Mouse (Mus musculus): Measurements from ENCODE around the gene Rnf187. TPM values are rescaled to one million over a fixed set of nuclear protein-coding genes. Genes with fewer than 3 reads are reported as not detected.
A peak's percentile ranks its signal among the peaks of the same experiment; 100 is the strongest.

Rnf187 gene
- polyA plus RNA-seq (2016; fragmentation: Nextera tagmentation; extraction: Ambion mirVana) = 297 and 381 TPM in 2 replicates

DNA sequence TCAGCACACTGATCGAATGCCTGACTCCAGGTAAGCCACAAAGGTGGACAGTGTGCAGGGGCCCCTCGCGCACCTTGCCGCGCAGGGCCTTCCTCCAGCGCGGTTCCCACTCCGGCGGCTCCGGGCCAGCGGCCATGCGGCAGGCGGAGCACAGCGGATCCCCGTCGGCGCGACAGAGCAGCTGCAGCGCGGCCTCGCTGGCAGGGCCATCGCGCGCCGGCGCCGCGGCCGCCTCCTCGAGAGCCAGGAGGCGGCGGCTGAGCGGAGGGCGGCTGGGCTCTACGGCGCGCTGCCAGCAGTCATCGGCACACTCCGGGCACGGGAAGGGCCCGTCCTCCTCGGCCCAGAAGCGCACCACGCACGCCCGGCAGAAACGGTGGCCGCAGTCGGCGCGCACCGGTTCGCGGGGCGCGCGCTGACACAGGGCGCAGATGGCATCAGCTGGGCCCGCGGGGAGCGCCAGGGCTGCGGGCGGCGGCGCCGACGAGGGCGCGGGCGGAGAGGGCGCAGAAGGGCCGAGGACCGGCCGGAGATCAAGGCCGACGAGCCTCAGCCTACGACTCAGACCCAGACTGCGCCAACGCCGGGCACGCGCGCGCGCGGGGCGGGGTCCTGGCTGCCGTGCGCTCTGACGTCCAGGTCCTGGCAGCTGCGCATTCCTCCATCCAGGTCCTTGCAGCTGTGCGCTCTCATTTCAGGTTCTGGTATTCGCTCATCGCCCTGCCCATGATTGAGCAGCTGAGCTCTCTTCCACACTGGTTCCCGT is at the start of gene Rnf187:
Gene Rnf187 (minus strand): TSS at position 595 of the 766 bp plus-strand sequence.
- under 1% methylated on average over 95 of the region's 95 CpGs for WGBS
- Histone ChIP-seq H3K36me3 (peaks cover 36% of the 10 kb centered on the region), H3K4me3 (peak within 1 kb of the TSS; percentile 98), H3K9me3 (no peaks in the 10 kb centered on the region), H3K27me3 (ENCODE audit: insufficient read depth, poor library complexity, severe bottlenecking) (no peaks in the 10 kb centered on the region; the same call in 1 of the 2 replicates), H3K4me1 (replicated peaks) (peaks cover 38% of the 10 kb centered on the region), H3K27ac (peak within 1 kb of the TSS; percentile 96)
- DNase-seq (ENCODE audit: low spot score) = peak; percentile 93

DNA sequence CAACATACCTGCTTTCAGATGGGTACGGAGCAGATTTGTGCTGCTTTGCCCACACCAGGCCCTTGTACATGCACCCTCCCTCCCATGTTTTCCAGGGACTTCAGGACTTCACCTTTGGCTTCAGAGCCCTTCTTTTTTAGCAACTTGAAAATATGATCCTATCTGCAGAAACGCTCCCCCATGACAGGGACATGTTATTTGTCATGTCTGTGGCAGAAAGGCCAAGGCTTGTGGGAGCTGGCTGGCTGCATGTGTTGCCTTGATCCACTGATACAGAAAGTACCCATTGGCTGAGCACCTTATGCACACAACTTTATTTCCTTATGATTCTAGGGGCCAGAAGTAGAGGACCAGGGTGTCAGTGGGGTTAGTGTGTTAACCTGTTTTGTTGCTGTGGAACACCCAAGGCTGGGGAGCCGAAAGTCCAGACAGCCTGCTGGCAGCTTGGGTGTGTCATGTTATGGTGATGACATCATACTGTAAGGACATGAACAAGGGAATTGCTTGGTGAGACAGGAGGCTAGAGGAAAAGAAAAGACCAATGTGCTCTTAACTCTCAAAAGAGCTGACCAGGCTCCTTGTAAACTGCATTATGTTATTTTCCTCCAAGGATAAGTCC is 46.7 kb upstream of the Rnf187 start:
- H3K27ac ChIP-seq = no peak overlapping the region
- peaks cover 15% of the 10 kb centered on the region for H3K4me1 ChIP-seq (replicated peaks)
- no peaks in the 10 kb centered on the region for H3K27me3 ChIP-seq (ENCODE audit: insufficient read depth, poor library complexity, severe bottlenecking)
- DNase-seq (ENCODE audit: low spot score) = no peak
- H3K4me3 ChIP-seq = no peak overlapping the region
- WGBS = 93% methylated on average over 3 of the region's 3 CpGs
- no peaks in the 10 kb centered on the region for H3K9me3 ChIP-seq
- H3K36me3 ChIP-seq = peaks cover 94% of the 10 kb centered on the region

DNA sequence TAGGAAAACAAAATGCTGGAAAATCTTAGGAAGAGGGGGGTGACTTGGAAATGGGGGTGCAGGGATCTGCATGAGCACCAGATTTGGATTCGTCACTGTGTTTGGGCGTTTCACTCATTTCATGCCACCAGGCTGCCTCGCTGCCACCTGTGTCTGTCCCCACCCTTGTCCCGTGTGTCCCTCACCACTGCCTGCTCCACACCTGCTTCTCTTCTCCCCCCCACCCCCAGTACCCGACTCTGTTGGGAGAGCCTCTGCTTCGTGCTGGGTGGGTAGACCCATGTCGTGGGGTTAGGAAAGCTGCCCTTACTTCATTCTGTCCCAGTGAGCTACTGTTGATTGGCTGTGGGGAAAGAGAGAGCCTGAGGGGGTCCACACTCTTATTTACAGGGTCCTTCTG is 45.9 kb upstream of the Rnf187 start:
- peaks cover 23% of the 10 kb centered on the region for H3K4me1 ChIP-seq (replicated peaks)
- WGBS = 91% methylated on average over 7 of the region's 7 CpGs
- H3K27me3 ChIP-seq (ENCODE audit: insufficient read depth, poor library complexity, severe bottlenecking) = no peaks in the 10 kb centered on the region
- no peak overlapping the region for H3K4me3 ChIP-seq
- H3K36me3 ChIP-seq = peaks cover 87% of the 10 kb centered on the region
- DNase-seq (ENCODE audit: low spot score) = no peak
- no peak overlapping the region for H3K27ac ChIP-seq
- H3K9me3 ChIP-seq = no peaks in the 10 kb centered on the region

DNA sequence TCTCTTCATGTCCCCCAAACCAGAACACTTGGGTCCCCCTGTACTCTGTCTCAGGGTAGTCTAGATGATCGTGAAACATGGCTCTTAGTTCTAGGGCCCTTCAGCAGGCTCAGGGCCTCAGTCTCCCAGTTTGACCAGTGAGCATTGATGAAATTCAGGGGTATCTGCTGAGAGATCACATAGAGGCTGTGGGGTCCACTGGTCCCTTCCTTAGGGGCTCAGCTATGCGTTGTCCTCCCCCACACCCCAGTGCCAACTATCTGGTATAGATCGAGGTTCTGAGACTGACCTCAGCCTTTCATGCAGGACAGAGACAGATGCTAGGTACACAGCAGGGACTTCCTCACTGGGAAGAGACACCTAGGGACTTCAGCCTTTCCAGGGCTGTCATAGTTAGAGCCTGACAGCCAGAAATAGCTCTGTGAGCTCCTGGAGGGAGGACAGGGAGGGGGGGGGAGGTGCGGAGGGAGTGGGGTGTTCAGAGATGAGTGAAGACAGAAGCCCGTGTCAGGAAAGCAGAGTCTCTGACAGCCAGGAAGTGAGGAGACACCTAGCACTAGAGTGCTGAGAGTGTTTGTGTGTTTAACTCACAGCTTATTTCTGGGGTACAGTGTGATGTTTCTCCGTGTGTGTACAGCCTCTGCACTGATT is 45.1 kb upstream of the Rnf187 start:
- Histone ChIP-seq H3K9me3 (no peaks in the 10 kb centered on the region), H3K36me3 (peaks cover 78% of the 10 kb centered on the region), H3K27ac (no peak overlapping the region), H3K27me3 (ENCODE audit: insufficient read depth, poor library complexity, severe bottlenecking) (no peaks in the 10 kb centered on the region), H3K4me1 (replicated peaks) (peaks cover 31% of the 10 kb centered on the region), H3K4me3 (no peak overlapping the region)
- WGBS = 89% methylated on average over 6 of the region's 6 CpGs
- no peak for DNase-seq (ENCODE audit: low spot score)

DNA sequence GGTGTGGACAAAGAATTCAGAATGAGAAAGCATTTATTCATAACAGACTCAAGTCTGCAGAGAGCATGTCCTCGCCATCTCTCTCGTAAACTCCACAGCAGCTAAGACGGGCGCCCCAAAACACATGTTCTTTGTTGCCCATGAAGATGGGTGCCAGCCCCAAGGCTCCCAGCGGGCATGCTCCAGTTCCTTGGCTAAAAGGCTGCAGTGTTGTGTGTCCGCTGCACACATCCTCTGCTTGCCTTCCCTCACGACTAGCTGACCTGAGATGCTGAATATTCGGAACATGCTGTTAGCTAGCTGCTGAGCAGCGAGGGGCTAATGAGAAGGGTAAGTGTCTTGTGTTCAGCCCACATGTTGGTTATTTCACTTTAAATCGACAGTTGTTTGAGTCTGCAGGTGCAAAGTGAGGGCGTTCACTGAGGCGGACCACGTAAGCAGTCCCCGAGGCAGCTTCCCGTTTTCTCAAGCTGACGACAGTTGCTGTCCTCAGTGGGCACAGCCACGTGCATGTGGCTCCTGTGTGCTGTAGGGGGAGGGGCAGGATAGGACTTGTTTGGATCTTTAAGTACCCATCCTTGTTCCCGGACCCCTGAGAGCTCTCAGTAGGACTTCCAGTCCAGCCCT is 43.9 kb upstream of the Rnf187 start:
- Histone ChIP-seq H3K27me3 (ENCODE audit: insufficient read depth, poor library complexity, severe bottlenecking) (no peaks in the 10 kb centered on the region), H3K27ac (no peak overlapping the region), H3K9me3 (no peaks in the 10 kb centered on the region), H3K4me1 (replicated peaks) (peaks cover 37% of the 10 kb centered on the region), H3K4me3 (no peak overlapping the region), H3K36me3 (peaks cover 66% of the 10 kb centered on the region)
- WGBS = 87% methylated on average over 18 of the region's 18 CpGs
- no peak for DNase-seq (ENCODE audit: low spot score)

DNA sequence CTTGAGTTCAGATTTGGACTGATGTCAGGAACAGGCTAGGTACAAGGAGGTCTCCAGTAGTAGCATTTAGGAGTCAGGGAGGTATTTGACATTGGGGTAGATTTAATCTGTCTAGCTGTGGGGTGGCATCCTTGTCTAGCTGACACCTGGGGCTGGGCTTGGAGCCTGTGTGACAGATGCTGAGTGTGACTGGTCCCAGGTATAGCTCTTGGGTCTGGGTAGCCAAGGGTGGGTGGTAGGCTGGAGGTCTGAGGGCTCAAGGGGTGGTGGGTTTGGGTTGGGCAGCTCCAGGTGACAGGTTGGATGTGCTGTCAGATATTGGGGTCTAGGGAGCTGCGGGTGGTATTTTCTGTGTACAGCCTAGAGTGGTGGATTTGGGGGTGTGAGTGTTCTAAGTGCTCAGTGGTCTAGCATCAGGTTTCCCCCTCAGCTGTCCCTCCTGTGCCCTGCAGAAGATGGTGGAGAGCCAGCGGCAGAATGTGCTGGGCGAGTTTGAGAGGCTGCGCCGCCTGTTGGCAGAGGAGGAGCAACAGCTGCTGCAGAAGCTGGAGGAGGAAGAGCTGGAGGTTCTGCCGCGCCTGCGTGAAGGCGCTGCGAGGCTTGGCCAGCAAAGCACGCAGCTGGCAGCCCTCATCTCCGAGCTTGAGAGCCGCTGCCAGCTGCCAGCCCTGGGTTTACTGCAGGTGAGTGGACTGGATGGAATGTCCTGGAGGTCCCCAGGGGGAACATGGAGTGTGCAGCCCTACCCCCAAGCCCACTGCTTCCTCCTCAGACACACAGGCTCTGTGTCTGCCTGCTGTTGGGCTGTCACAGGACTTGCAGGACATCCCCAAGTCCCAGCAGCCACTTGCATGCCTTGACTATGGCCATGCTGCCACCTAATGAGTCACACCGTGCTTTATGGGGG is 43.1 kb upstream of the Rnf187 start:
- Histone ChIP-seq H3K4me1 (replicated peaks) (peaks cover 42% of the 10 kb centered on the region), H3K4me3 (no peak overlapping the region), H3K27ac (no peak overlapping the region), H3K27me3 (ENCODE audit: insufficient read depth, poor library complexity, severe bottlenecking) (no peaks in the 10 kb centered on the region), H3K36me3 (peaks cover 58% of the 10 kb centered on the region), H3K9me3 (no peaks in the 10 kb centered on the region)
- DNase-seq (ENCODE audit: low spot score) = no peak
- WGBS = 62% methylated on average over 14 of the region's 14 CpGs

DNA sequence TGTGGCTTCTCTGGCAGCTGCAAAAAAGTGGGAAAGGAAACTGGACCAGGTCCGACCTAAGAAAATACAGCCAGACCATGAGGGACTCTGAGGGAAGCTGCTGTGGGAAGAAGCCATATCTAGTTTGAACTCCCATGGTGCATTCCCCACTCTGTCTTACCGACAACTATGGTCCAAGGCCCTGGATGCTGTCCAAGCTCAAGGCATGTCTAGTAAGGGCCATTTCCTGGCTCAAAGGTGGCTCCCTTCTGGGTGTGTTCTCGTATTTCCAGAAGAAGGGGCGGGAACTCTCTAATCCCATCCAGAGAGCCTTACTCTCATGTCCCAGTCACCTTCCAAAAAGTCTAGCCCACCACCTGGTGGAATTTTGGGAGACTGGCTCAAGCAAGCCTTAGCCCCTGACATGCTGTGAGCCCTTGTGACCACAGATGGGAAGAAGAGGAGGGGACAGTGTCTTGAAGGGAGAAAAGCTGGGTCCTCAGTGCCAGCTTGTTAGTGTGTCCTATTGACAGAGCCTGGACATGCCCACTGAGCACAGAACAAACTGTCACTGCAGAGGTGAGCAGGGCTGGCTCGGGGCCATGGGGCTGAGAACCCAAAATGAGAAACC is 41.8 kb upstream of the Rnf187 start:
- Histone ChIP-seq H3K4me3 (peak overlapping the region; percentile 97; the same call in 1 of the 2 replicates), H3K27ac (no peak overlapping the region), H3K9me3 (no peaks in the 10 kb centered on the region), H3K4me1 (replicated peaks) (peaks cover 55% of the 10 kb centered on the region), H3K27me3 (ENCODE audit: insufficient read depth, poor library complexity, severe bottlenecking) (no peaks in the 10 kb centered on the region), H3K36me3 (peaks cover 50% of the 10 kb centered on the region)
- DNase-seq (ENCODE audit: low spot score) = no peak
- WGBS = 79% methylated on average over 5 of the region's 5 CpGs

DNA sequence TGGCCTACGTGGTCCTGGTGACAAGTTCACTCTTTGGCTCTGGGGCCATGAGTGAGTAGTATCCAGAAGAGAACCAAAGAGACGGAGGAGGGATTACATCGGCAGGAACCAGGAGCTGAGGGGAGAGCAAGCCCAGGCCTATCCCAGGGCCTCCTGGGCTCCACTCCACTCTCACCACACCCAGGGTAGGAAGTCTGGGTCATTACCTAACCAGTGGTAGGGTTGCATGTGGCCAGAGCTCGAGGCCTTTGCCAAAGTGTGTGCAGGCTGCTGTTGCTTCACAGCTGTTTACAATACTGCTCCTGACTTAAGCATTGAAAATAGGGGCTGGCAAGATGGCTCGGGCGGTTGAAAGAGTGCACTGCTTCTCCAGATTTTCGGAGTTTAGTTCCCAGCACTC is 40.9 kb upstream of the Rnf187 start:
- no peaks in the 10 kb centered on the region for H3K27me3 ChIP-seq (ENCODE audit: insufficient read depth, poor library complexity, severe bottlenecking)
- 86% methylated on average over 7 of the region's 7 CpGs for WGBS
- H3K4me1 ChIP-seq (replicated peaks) = peaks cover 57% of the 10 kb centered on the region
- H3K27ac ChIP-seq = no peak overlapping the region
- peak overlapping the region; percentile 97 for H3K4me3 ChIP-seq
- H3K9me3 ChIP-seq = no peaks in the 10 kb centered on the region
- peaks cover 47% of the 10 kb centered on the region for H3K36me3 ChIP-seq
- DNase-seq (ENCODE audit: low spot score) = no peak

DNA sequence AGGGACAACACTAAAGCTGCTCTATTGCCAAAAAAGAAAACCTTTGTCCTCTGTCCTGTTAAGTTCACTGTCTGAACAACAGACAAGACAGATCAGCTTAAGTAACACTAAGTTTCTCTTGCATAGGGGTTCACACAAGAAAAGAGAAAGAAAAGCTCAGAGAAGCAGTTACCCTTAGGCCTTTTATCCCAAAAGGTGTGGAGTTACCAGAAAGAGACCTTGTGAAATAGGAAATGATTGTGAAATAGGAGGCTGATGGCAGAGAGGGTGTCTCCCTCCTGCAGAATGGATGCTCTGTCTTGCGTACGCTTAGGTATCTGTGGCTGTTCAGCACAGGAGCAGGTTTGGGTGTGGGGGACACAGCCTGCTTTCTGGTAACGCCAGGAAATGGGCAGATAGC is 40.5 kb upstream of the Rnf187 start:
- no peak for DNase-seq (ENCODE audit: low spot score)
- Histone ChIP-seq H3K36me3 (peaks cover 47% of the 10 kb centered on the region), H3K27ac (no peak overlapping the region), H3K27me3 (ENCODE audit: insufficient read depth, poor library complexity, severe bottlenecking) (no peaks in the 10 kb centered on the region), H3K4me3 (peak overlapping the region; percentile 97), H3K4me1 (replicated peaks) (peaks cover 60% of the 10 kb centered on the region), H3K9me3 (no peaks in the 10 kb centered on the region)
- 83% methylated on average over 3 of the region's 3 CpGs for WGBS

DNA sequence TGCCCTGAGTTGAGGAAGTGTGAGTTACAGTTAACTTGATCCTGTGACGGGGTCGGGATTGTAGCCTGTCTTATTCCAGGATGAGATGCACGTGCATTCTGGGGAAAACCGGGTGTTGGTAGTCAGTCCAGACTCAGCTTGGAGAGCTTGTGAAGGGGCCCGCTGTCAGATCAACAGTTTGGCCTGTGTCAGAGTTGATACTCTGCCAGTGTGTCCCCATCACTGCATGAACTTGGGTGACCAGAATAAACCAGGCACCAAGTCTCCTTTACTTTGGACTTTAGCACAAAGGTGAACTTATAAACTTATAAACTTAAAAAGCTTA is 40.0 kb upstream of the Rnf187 start:
- Histone ChIP-seq H3K27me3 (ENCODE audit: insufficient read depth, poor library complexity, severe bottlenecking) (no peaks in the 10 kb centered on the region), H3K4me1 (replicated peaks) (peaks cover 62% of the 10 kb centered on the region)

DNA sequence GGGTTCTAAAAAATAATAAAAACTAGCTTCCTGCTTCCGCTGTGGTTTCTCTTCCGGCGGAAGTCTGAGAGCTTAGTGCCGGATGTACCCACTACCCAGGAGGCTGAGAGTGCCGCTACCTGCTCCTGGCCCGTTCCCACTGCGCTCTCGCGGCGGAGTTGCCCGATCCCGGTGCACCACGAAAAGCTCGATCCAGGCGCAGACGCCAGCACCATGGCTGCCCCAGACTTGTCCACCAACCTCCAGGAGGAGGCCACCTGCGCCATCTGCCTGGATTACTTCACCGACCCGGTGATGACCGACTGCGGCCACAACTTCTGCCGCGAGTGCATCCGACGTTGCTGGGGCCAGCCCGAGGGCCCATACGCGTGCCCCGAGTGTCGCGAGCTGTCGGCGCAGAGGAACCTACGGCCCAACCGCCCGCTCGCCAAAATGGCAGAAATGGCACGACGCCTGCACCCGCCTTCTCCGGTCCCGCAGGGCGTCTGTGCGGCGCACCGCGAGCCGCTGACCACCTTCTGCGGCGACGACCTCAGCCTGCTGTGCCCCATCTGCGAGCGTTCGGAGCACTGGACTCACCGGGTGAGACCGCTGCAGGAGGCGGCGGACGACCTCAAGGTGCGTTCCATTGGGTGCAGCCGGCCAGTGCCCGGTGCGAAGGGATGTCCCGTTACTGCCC is 39.5 kb upstream of the Rnf187 start, which contains the start of gene Trim11:
Gene Trim11 (plus strand): TSS at position 67 of the 679 bp plus-strand sequence.
- Histone ChIP-seq H3K9me3 (no peaks in the 10 kb centered on the region), H3K4me1 (replicated peaks) (peaks cover 62% of the 10 kb centered on the region), H3K27ac (peak within 1 kb of the TSS; percentile 92), H3K4me3 (peak within 1 kb of the TSS; percentile 97), H3K36me3 (peaks cover 43% of the 10 kb centered on the region), H3K27me3 (ENCODE audit: insufficient read depth, poor library complexity, severe bottlenecking) (no peaks in the 10 kb centered on the region)
- DNase-seq (ENCODE audit: low spot score) = peak; percentile 80
- under 1% methylated on average over 64 of the region's 64 CpGs for WGBS

More for the DNA sequence above, 40.0 kb upstream of the Rnf187 start:
- 2% methylated on average over 5 of the region's 5 CpGs for WGBS
- H3K27ac ChIP-seq = peak overlapping the region; percentile 92
- H3K36me3 ChIP-seq = peaks cover 47% of the 10 kb centered on the region
- H3K4me3 ChIP-seq = peak overlapping the region; percentile 97
- no peaks in the 10 kb centered on the region for H3K9me3 ChIP-seq
- DNase-seq (ENCODE audit: low spot score) = no peak
